Mouse (Mus musculus): ENCODE measurements around the gene Pex3.

DNA sequence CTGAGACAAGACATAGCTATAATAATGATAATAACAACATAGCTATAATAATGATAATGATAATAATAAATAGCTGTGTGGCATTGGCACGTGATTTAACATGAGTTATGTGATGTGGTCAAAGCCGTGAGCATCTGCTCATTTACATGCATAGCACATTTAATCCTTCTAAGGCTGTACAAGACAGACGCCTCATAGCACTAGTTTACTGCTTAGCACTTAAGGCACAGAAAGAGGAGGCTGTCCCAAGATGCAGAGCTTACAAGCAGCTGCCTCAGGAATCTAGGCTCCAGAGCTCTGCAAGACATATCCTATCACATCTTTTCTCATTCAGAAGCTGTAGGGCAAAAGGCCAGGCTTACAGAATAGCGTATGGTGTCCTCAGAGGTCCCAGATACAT, 67.0 kb downstream of the Pex3 start:
- TF ChIP-seq MAX (IDR thresholded peaks at IDR 0.05) (no peak), CTCF (IDR thresholded peaks at IDR 0.05; ENCODE audit: control insufficient read depth, insufficient read depth, insufficient read length) (no peak), USF1 (IDR thresholded peaks at IDR 0.05; ENCODE audit: low read depth) (no peak)
